Mouse (Mus musculus) skeletal muscle tissue, postnatal 0 days (tissue): ENCODE measurements around the gene Brd1. TPM values are rescaled to one million over a fixed set of nuclear protein-coding genes. Genes with fewer than 3 reads are reported as not detected.

Experiments used
- polyA plus RNA-seq: library from polyadenylated mRNA; unstranded; fragments of >200 nt; fragmentation: Nextera tagmentation; extraction: Ambion mirVana; gene quantifications from 2 replicates; pipeline ENCODE4 v1.2.1, GENCODE M21; 2015

Gene Brd1
- 7.8 and 7.9 TPM in 2 replicates for polyA plus RNA-seq

DNA sequence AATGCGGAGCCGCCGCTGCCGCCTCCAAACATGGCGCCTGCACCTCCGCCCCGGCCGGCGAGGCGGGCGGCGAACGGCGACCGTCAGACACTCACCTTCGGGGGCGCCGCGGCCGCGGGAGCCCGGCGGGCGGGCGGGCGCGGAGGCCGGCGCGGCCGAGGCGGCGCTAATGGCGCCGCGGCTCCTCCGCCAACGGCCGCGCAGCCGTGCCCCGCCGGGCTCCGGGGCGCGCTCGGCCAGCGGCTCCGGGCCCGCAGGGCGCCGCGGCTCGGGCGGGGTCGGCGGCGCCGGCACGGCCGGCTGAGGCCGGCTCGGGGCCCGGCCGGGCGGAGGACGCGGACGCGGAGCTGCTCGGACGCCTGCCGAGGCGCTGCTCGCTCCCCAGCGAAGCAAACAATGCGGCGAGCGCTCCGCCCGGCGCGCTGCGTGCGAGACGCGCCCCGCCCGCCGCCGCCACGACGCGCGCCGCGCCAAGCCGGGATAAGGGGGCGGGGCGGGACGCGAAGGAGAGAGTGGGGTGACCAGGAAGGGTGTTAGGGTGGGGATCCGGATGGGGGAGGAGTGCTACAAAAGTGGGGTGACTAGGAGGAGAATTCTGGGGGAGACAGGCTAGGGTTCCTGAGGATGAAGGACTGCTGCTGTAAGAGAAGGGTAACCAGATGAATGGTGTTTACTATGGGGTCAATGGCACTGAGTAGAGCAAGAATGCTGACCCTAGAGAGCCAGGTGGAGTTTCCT is at the start of gene Brd1:
Brd1 (minus strand) TSS at position 400 of the 738 bp plus-strand sequence.

DNA sequence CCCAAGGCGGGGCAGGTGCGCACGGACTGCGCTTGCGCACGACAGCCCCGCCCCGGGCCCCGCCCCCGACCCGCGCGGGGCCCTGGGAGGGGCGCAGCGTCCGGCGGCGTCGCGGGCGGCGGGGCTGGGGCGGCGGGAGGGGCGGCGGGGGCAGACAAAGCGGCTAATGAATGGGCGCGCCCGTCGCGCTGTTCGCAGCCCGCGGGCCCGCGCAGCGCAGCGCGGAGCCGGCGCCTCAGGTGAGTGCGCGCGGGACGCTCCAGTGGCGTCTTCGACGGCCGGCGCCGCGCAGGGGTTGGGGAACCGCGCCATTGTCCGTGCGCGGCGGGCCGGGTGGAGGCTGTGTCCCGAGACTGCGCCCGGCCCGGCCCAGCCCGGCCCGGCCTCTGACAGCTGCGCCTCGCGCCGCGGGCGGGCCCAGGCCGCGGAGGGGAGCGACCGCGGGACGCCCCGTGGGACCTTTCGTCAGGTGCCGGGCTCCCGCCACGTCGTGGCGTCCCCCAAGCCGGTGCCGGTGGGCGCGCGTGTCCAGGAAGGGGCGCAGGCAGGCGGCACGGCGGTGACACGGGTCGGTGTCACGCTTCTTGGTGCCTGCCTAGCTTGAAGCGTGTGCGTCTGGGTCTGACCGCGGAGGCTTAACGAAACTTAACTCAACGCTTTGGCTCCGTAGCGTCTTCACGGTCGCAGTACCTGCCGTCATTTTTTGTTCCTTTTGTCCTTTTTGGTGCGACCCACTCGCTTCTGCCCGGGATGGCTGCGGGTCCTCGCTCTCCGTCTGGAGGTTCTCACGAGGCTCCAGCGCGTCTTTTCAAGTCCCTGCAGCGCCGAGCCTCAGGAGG is 17.8 kb upstream of the Brd1 start, which contains the start of gene Zbed4:
Zbed4 (plus strand) TSS at position 97 of the 839 bp plus-strand sequence.

Other genes with a start within 250 kb of the Brd1 start
- not detected in 2 replicates for gene Zdhhc25, start 133.9 kb downstream of the Brd1 start, polyA plus RNA-seq
- 3.0 and 3.8 TPM in 2 replicates for gene Zbed4, start 17.4 kb upstream of the Brd1 start, polyA plus RNA-seq
- gene Alg12, start 85.1 kb upstream of the Brd1 start, polyA plus RNA-seq: 4.3 TPM in 2 replicates
- gene Creld2, start 85.4 kb upstream of the Brd1 start, polyA plus RNA-seq: 16.2 and 23.9 TPM in 2 replicates
- gene Pim3, start 128.0 kb upstream of the Brd1 start, polyA plus RNA-seq: 42.1 and 64.8 TPM in 2 replicates
- 0.09 TPM in 1 of 2 replicates, not detected in the other for gene Ttll8, start 220.2 kb upstream of the Brd1 start, polyA plus RNA-seq
- not detected in 2 replicates for gene Mlc1, start 244.8 kb upstream of the Brd1 start, polyA plus RNA-seq
- gene Mov10l1, start 248.7 kb upstream of the Brd1 start, polyA plus RNA-seq: 0.52 and 0.74 TPM in 2 replicates